Mouse (Mus musculus): ENCODE data around the gene Blm. TPM values are rescaled to one million over a fixed set of nuclear protein-coding genes. Genes with fewer than 3 reads are reported as not detected.

Blm gene
- polyA plus RNA-seq, 1 experiment from 2014 or later = 54.8 TPM

DNA sequence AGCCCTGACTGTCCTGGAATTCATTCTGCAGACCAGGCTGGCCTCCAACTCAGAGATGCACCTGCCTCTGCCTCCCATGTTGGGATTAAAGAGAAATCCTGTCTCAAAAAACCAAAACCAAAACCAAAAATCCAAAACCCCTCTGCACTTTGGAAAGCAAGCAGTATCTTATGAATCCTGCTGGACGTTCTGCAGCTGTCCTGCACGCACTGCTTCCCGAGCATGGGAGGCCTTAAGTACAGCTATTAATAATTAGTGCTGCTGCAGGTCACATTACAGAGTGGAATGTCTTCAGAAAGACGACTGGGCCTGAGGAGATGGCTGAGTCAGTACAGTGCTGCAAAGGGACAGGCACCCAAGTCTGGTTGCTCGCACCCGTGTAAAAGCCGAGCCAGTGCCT lies 73.0 kb downstream of the Blm start:
- no peak for ATAC-seq (replicated peaks; ENCODE audit: low FRiP score)
- Histone ChIP-seq H3K27me3 (replicated peaks; ENCODE audit: control insufficient read depth, insufficient read depth, low read length) (no peaks in the 10 kb centered on the region), H3K9me3 (ENCODE audit: control insufficient read depth, low read length) (no peaks in the 10 kb centered on the region), H3K4me3 (ENCODE audit: low read depth, low read length) (no peak overlapping the region), H3K4me1 (replicated peaks; ENCODE audit: control insufficient read depth, insufficient read depth, low read length) (peaks cover 4% of the 10 kb centered on the region; the same call in 1 of the 2 replicates), H3K36me3 (ENCODE audit: control insufficient read depth, insufficient read depth, low read length) (peaks cover 37% of the 10 kb centered on the region), H3K9ac (ENCODE audit: low read depth, low read length) (no peak overlapping the region), H3K4me2 (no peak overlapping the region), H3K27ac (ENCODE audit: low read depth, low read length) (no peak overlapping the region)
- WGBS = 85% methylated on average over 7 of the region's 7 CpGs
- DNase-seq (ENCODE audit: low spot score) = no peak

DNA sequence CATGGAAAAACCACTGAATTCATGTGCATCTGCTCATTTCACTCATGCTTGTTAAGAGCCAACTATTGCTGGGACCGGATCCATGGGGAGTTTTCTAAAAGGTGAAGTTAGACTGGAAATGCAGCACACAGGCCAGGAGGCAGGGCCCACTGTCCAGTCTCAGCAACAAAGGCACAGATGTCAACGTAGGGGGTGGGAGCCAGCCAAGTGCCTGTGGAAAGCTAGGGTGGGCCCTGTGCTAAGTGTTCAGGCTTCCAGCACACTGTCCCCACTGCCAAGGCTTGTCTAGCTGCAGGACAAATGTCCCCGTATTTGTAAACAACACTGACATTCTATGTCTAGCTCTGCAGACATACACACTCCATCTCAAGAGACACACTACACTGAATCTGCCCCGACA lies 74.0 kb downstream of the Blm start:
- Histone ChIP-seq H3K4me1 (replicated peaks; ENCODE audit: control insufficient read depth, insufficient read depth, low read length) (peaks cover 4% of the 10 kb centered on the region; the same call in 1 of the 2 replicates), H3K27me3 (replicated peaks; ENCODE audit: control insufficient read depth, insufficient read depth, low read length) (no peaks in the 10 kb centered on the region), H3K9me3 (ENCODE audit: control insufficient read depth, low read length) (no peaks in the 10 kb centered on the region), H3K27ac (ENCODE audit: low read depth, low read length) (no peak overlapping the region), H3K36me3 (ENCODE audit: control insufficient read depth, insufficient read depth, low read length) (peaks cover 41% of the 10 kb centered on the region), H3K4me2 (no peak overlapping the region), H3K4me3 (ENCODE audit: low read depth, low read length) (no peak overlapping the region), H3K9ac (ENCODE audit: low read depth, low read length) (no peak overlapping the region)
- 86% methylated on average over 4 of the region's 4 CpGs for WGBS
- ATAC-seq (replicated peaks; ENCODE audit: low FRiP score) = no peak
- DNase-seq (ENCODE audit: low spot score) = no peak

DNA sequence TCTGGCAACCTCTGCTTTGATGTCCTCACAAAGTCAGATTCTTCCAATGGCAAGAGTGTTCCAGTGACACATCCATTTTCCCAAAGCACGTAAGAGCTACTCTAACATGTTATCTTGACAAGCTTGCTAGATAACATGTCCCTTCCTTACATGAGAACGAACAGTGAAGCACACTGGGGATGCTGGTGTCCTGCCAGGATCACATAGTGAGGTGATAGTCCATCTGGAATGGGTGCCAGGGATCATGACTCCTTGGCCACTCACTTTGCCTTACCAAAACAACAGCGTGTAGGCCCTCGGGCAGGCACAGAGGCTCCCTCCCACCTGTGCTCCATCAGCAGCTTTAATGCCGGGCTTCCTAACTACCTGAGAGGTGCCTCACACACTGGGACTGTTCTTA lies 74.7 kb downstream of the Blm start:
- WGBS = 79% methylated on average over 5 of the region's 5 CpGs
- Histone ChIP-seq H3K4me3 (ENCODE audit: low read depth, low read length) (no peak overlapping the region), H3K27ac (ENCODE audit: low read depth, low read length) (no peak overlapping the region), H3K27me3 (replicated peaks; ENCODE audit: control insufficient read depth, insufficient read depth, low read length) (no peaks in the 10 kb centered on the region), H3K4me2 (no peak overlapping the region), H3K36me3 (ENCODE audit: control insufficient read depth, insufficient read depth, low read length) (peaks cover 35% of the 10 kb centered on the region), H3K9me3 (ENCODE audit: control insufficient read depth, low read length) (no peaks in the 10 kb centered on the region), H3K4me1 (replicated peaks; ENCODE audit: control insufficient read depth, insufficient read depth, low read length) (peaks cover 4% of the 10 kb centered on the region; the same call in 1 of the 2 replicates), H3K9ac (ENCODE audit: low read depth, low read length) (no peak overlapping the region)
- no peak for ATAC-seq (replicated peaks; ENCODE audit: low FRiP score)
- no peak for DNase-seq (ENCODE audit: low spot score)

DNA sequence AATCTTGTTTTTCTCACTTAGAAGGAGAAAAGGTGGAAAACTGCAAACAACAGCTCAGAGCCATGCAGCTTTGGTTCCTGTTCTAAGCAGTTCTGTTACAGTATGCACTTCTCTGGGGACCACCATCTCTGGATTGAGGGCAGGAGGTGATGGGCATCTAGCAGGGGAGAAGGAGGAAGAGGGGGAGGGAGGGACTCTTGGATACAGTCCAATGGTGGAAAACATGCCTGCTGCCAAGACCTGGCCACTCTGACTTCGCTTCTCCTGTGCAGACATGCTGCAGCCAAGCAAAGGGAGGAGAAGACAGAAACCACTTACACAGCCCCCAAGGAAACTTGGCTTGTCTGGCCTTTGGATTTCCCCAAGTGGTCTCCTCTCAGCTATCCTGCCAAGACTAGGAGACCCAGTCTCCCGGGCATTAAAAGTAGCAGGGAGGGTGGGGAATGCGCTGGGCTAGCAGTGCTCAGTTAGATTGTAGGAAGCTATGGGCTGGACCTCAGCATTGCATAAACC lies 77.0 kb downstream of the Blm start:
- Histone ChIP-seq H3K9ac (ENCODE audit: low read depth, low read length) (no peak overlapping the region), H3K9me3 (ENCODE audit: control insufficient read depth, low read length) (no peaks in the 10 kb centered on the region), H3K4me1 (replicated peaks; ENCODE audit: control insufficient read depth, insufficient read depth, low read length) (peaks cover 4% of the 10 kb centered on the region; the same call in 1 of the 2 replicates), H3K4me2 (no peak overlapping the region), H3K4me3 (ENCODE audit: low read depth, low read length) (no peak overlapping the region), H3K27me3 (replicated peaks; ENCODE audit: control insufficient read depth, insufficient read depth, low read length) (no peaks in the 10 kb centered on the region), H3K27ac (ENCODE audit: low read depth, low read length) (no peak overlapping the region), H3K36me3 (ENCODE audit: control insufficient read depth, insufficient read depth, low read length) (peaks cover 44% of the 10 kb centered on the region)
- WGBS = 81% methylated on average over 3 of the region's 3 CpGs
- DNase-seq (ENCODE audit: low spot score) (no peak), ATAC-seq (replicated peaks; ENCODE audit: low FRiP score) (no peak)

DNA sequence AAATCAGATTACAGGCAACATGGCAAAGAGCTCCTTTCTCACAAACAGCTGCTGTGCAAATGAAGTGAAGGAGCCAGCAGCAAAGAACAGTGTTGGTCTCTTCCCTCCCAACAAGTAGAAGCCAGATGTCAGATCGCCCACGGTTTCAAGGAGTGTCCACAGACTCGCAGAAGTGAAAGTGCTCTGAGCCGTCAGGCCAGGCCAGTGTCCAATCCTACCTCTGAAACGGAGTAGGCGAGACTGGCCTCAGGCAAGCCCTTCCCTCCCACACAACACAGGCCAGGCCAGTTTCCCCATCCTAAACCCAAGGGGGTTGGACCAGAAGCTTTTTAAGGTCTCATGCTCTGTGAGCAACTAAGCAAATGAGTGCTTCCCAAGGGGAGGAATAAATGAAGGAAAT lies 77.7 kb downstream of the Blm start:
- Histone ChIP-seq H3K4me1 (replicated peaks; ENCODE audit: control insufficient read depth, insufficient read depth, low read length) (peaks cover 5% of the 10 kb centered on the region; the same call in 1 of the 2 replicates), H3K27ac (ENCODE audit: low read depth, low read length) (no peak overlapping the region), H3K9ac (ENCODE audit: low read depth, low read length) (no peak overlapping the region), H3K4me2 (no peak overlapping the region), H3K4me3 (ENCODE audit: low read depth, low read length) (no peak overlapping the region), H3K36me3 (ENCODE audit: control insufficient read depth, insufficient read depth, low read length) (peaks cover 46% of the 10 kb centered on the region), H3K27me3 (replicated peaks; ENCODE audit: control insufficient read depth, insufficient read depth, low read length) (no peaks in the 10 kb centered on the region), H3K9me3 (ENCODE audit: control insufficient read depth, low read length) (no peaks in the 10 kb centered on the region)
- DNase-seq (ENCODE audit: low spot score) (no peak), ATAC-seq (replicated peaks; ENCODE audit: low FRiP score) (no peak)
- 77% methylated on average over 6 of the region's 6 CpGs for WGBS

DNA sequence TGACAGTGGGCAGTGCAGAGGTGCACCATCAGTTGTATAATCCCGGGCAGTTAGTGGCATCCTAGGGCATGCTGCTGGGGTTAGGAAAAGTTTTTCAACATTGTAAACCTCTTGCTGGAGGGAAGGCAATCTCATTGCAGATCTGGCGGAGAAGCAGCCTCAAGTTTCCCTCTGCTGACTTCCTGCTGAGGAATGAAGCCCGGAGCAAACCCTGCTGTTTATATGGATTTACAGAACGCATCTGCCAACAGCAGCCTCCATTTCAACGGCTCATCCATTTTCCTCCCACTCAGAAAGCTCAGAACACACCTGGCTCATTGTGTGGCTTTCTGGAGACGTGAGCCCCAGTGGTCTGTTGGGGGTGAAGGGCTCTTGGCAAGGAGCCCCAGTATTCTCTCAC lies 78.6 kb downstream of the Blm start:
- no peaks in the 10 kb centered on the region for H3K9me3 ChIP-seq (ENCODE audit: control insufficient read depth, low read length)

DNA sequence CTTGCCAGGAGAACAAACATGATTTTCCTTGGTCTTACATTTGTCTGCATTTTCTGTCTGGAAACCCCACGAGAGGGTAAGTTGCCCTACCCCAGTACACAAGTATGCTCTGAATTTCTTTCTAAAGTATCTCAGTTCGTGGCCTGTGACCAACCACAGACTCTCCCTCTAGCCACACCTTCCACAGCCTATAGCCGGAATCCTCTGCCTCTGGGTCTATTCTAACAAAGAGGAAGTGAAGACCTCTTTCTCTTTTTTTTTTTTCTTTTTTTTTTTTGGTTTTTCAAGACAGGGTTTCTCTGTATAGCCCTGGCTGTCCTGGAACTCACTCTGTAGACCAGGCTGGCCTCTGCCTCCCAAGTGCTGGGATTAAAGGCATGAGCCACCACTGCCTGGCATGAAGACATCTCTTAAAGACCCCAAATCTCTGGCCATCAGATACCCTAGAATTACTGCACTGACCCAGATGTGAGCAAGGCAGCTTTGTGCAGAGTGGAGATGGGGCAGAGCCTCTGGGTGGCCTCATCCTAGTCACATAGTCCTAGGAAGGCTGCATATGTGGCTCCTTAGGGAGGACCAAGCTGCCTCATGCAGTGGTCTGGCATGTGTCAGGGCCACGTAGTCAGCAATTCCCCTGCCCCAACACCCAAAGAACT lies 79.3 kb downstream of the Blm start:
- DNase-seq (ENCODE audit: low spot score) (no peak), ATAC-seq (replicated peaks; ENCODE audit: low FRiP score) (no peak)
- 60% methylated on average over 4 of the region's 4 CpGs for WGBS
- Histone ChIP-seq H3K27ac (ENCODE audit: low read depth, low read length) (no peak overlapping the region), H3K4me3 (ENCODE audit: low read depth, low read length) (no peak overlapping the region), H3K27me3 (replicated peaks; ENCODE audit: control insufficient read depth, insufficient read depth, low read length) (no peaks in the 10 kb centered on the region), H3K4me2 (no peak overlapping the region), H3K36me3 (ENCODE audit: control insufficient read depth, insufficient read depth, low read length) (peaks cover 37% of the 10 kb centered on the region), H3K9ac (ENCODE audit: low read depth, low read length) (no peak overlapping the region), H3K9me3 (ENCODE audit: control insufficient read depth, low read length) (no peaks in the 10 kb centered on the region), H3K4me1 (replicated peaks; ENCODE audit: control insufficient read depth, insufficient read depth, low read length) (peaks cover 11% of the 10 kb centered on the region; the same call in 1 of the 2 replicates)

More for the DNA sequence above, 78.6 kb downstream of the Blm start:
- Histone ChIP-seq H3K27me3 (replicated peaks; ENCODE audit: control insufficient read depth, insufficient read depth, low read length) (no peaks in the 10 kb centered on the region), H3K4me3 (ENCODE audit: low read depth, low read length) (no peak overlapping the region), H3K27ac (ENCODE audit: low read depth, low read length) (no peak overlapping the region), H3K36me3 (ENCODE audit: control insufficient read depth, insufficient read depth, low read length) (peaks cover 43% of the 10 kb centered on the region), H3K9ac (ENCODE audit: low read depth, low read length) (no peak overlapping the region), H3K4me2 (no peak overlapping the region), H3K4me1 (replicated peaks; ENCODE audit: control insufficient read depth, insufficient read depth, low read length) (peaks cover 8% of the 10 kb centered on the region; the same call in 1 of the 2 replicates)
- DNase-seq (ENCODE audit: low spot score) (no peak), ATAC-seq (replicated peaks; ENCODE audit: low FRiP score) (no peak)
- WGBS = 79% methylated on average over 6 of the region's 6 CpGs

DNA sequence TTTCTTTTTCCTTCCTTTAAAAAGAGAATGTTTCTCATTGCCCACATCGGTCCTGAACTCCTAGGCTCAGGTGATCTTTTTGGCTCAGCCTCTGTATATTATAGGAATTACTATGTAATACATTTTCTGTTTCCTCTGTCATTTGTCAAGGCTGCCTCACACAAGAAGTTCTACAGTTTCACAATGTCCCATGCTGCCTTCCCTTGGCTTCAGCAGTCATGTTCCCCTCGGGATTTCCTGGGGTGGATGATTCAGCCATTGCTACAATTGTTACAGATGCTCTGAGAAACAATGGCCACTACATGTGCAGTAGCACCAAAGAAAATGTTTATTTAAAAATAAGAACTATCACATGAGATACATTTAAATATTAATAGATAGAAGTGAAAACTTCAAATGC lies 80.1 kb downstream of the Blm start:
- DNase-seq (ENCODE audit: low spot score) (no peak), ATAC-seq (replicated peaks; ENCODE audit: low FRiP score) (no peak)
- Histone ChIP-seq H3K9ac (ENCODE audit: low read depth, low read length) (no peak overlapping the region), H3K4me2 (no peak overlapping the region), H3K4me3 (ENCODE audit: low read depth, low read length) (no peak overlapping the region), H3K27ac (ENCODE audit: low read depth, low read length) (no peak overlapping the region), H3K27me3 (replicated peaks; ENCODE audit: control insufficient read depth, insufficient read depth, low read length) (no peaks in the 10 kb centered on the region), H3K36me3 (ENCODE audit: control insufficient read depth, insufficient read depth, low read length) (peaks cover 32% of the 10 kb centered on the region), H3K4me1 (replicated peaks; ENCODE audit: control insufficient read depth, insufficient read depth, low read length) (peaks cover 19% of the 10 kb centered on the region), H3K9me3 (ENCODE audit: control insufficient read depth, low read length) (no peaks in the 10 kb centered on the region)
- WGBS = 91% methylated on average over 2 of the region's 2 CpGs

DNA sequence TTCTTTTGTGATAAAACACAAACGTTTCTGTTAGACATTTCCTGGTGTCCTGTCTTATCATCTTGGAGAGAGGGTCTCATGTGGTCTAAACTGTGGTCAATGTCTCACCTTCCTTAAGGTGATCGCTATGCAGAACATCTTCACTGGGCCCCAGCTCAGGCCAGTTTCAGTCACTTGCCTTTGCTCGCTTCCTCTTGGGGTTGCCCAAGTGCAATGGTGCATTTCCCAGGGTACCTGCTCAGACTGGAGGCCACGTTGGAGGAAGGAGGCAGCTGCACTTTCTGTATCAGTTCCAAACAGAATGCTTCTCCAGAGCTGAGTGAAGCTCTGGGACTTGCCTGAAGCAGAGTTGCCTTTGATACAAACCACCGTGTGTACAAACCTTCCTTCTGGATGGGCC lies 80.9 kb downstream of the Blm start:
- Histone ChIP-seq H3K4me1 (replicated peaks; ENCODE audit: control insufficient read depth, insufficient read depth, low read length) (peaks cover 25% of the 10 kb centered on the region), H3K27ac (ENCODE audit: low read depth, low read length) (no peak overlapping the region), H3K9me3 (ENCODE audit: control insufficient read depth, low read length) (no peaks in the 10 kb centered on the region), H3K27me3 (replicated peaks; ENCODE audit: control insufficient read depth, insufficient read depth, low read length) (no peaks in the 10 kb centered on the region), H3K9ac (ENCODE audit: low read depth, low read length) (no peak overlapping the region), H3K4me2 (no peak overlapping the region), H3K4me3 (ENCODE audit: low read depth, low read length) (no peak overlapping the region), H3K36me3 (ENCODE audit: control insufficient read depth, insufficient read depth, low read length) (peaks cover 32% of the 10 kb centered on the region)
- DNase-seq (ENCODE audit: low spot score) = no peak
- 82% methylated on average over 5 of the region's 5 CpGs for WGBS
- no peak for ATAC-seq (replicated peaks; ENCODE audit: low FRiP score)

All from liver, embryonic 11.5 days (tissue).